Mouse (Mus musculus) T-helper 2 cell (primary cell): Measurements from ENCODE around the gene Rassf2.

Experiments used
- in situ Hi-C: fragments of 300-600 bp; cut with MboI, MseI; formaldehyde crosslinking; loops from one replicate; pipeline ENCODE4 v1.15.1; 2025; ENCODE audit warnings: high pct_unique_total_duplicates

The Rassf2 gene

GRCm38 (mm10) chr2:132006561-132007474 lies 23.2 kb downstream of the Rassf2 start:
- in situ Hi-C loops, result loop anchor here (10.0 kb wide), 1 partner anchor 488 kb away; no protein-coding TSS in a partner anchor

GRCm38 (mm10) chr2:132005445-132005844 lies 24.6 kb downstream of the Rassf2 start:
- in situ Hi-C loops, result loop anchor here (10.0 kb wide), 1 partner anchor 489 kb away; no protein-coding TSS in a partner anchor

GRCm38 (mm10) chr2:132004495-132005136 lies 25.4 kb downstream of the Rassf2 start:
- in situ Hi-C loops, result loop anchor here (5.0 to 10.0 kb wide), 2 partner anchors 108 to 490 kb away; no protein-coding TSS in a partner anchor

- in situ Hi-C loops, result loop anchor here (5.0 to 10.0 kb wide), 2 partner anchors 108 to 491 kb away; no protein-coding TSS in a partner anchor
Measured at GRCm38 (mm10) chr2:132003916-132004315, 26.1 kb downstream of the Rassf2 start.

- in situ Hi-C loops, result loop anchor here (5.0 to 10.0 kb wide), 2 partner anchors 110 to 493 kb away; no protein-coding TSS in a partner anchor
Measured at GRCm38 (mm10) chr2:132001696-132002334, 28.2 kb downstream of the Rassf2 start.

- in situ Hi-C loops, result no loop called here
Measured at GRCm38 (mm10) chr2:131997356-131997755, 32.7 kb downstream of the Rassf2 start.

- in situ Hi-C loops, result no loop called here
Measured at GRCm38 (mm10) chr2:131996369-131996768, 33.7 kb downstream of the Rassf2 start.

- in situ Hi-C loops, result no loop called here
Measured at GRCm38 (mm10) chr2:131995742-131996141, 34.3 kb downstream of the Rassf2 start.

- in situ Hi-C loops, result no loop called here
Measured at GRCm38 (mm10) chr2:131994971-131995370, 35.1 kb downstream of the Rassf2 start.

- in situ Hi-C loops, result no loop called here
Measured at GRCm38 (mm10) chr2:131993563-131994088, 36.4 kb downstream of the Rassf2 start.

GRCm38 (mm10) chr2:131993151-131993550 lies 36.9 kb downstream of the Rassf2 start:
- in situ Hi-C loops, result no loop called here

- in situ Hi-C loops, result no loop called here
Measured at GRCm38 (mm10) chr2:131992487-131992886, 37.6 kb downstream of the Rassf2 start.

- in situ Hi-C loops, result no loop called here
Measured at GRCm38 (mm10) chr2:131988550-131988949, 41.5 kb downstream of the Rassf2 start.

GRCm38 (mm10) chr2:131987950-131988349 lies 42.1 kb downstream of the Rassf2 start:
- in situ Hi-C loops, result no loop called here

- in situ Hi-C loops, result loop anchor here (5.0 kb wide), 1 partner anchor 240 kb away; no protein-coding TSS in a partner anchor
Measured at GRCm38 (mm10) chr2:131982546-131983196, 47.4 kb downstream of the Rassf2 start.

- in situ Hi-C loops, result loop anchor here (5.0 kb wide), 1 partner anchor 241 kb away; no protein-coding TSS in a partner anchor
Measured at GRCm38 (mm10) chr2:131980866-131981265, 49.2 kb downstream of the Rassf2 start.

- in situ Hi-C loops, result no loop called here
Measured at GRCm38 (mm10) chr2:131976663-131977062, 53.4 kb downstream of the Rassf2 start.

- in situ Hi-C loops, result no loop called here
Measured at GRCm38 (mm10) chr2:131971098-131971497, 59.0 kb downstream of the Rassf2 start.

GRCm38 (mm10) chr2:131970597-131970996 lies 59.5 kb downstream of the Rassf2 start:
- in situ Hi-C loops, result no loop called here

GRCm38 (mm10) chr2:131961671-131962070 lies 68.4 kb downstream of the Rassf2 start:
- in situ Hi-C loops, result no loop called here

GRCm38 (mm10) chr2:131957731-131958222 lies 72.3 kb downstream of the Rassf2 start:
- in situ Hi-C loops, result no loop called here
